Mouse (Mus musculus) forebrain, embryonic 15.5 days (tissue): ENCODE results near the gene Npm3. TPM values are rescaled to one million over a fixed set of nuclear protein-coding genes. Genes with fewer than 3 reads are reported as not detected.

Experiments used
- ATAC-seq: fragments of 200-750 bp; cut with Nextera tagmentation; replicated peaks from 2 replicates; pipeline ENCODE4 v1.8.0; 2017; ENCODE audit warnings: mild to moderate bottlenecking, moderate TSS enrichment, moderate library complexity
- H3K27ac ChIP-seq: fragments of 300-500 bp; sonication (generic); replicated peaks from 2 replicates; pipeline ENCODE4 v1.5.1; 2015; ENCODE audit warnings: mild to moderate bottlenecking, inconsistent platforms
- H3K27me3 ChIP-seq: fragments of 300-500 bp; sonication (generic); 2 replicates; pipeline ENCODE4 v1.6.1; 2015; ENCODE audit warnings: inconsistent platforms
- H3K36me3 ChIP-seq: fragments of 300-500 bp; sonication (generic); 2 replicates; pipeline ENCODE4 v1.6.1; 2015; ENCODE audit warnings: mild to moderate bottlenecking, inconsistent platforms
- H3K4me1 ChIP-seq: fragments of 300-500 bp; sonication (generic); 2 replicates; pipeline ENCODE4 v1.6.1; 2015; ENCODE audit warnings: inconsistent platforms
- H3K4me2 ChIP-seq: fragments of 300-500 bp; sonication (generic); replicated peaks from 2 replicates; pipeline ENCODE4 v1.6.1; 2015; ENCODE audit warnings: mild to moderate bottlenecking, inconsistent platforms
- H3K4me3 ChIP-seq: fragments of 300-500 bp; sonication (generic); 2 replicates; pipeline ENCODE4 v1.5.1; 2015; ENCODE audit warnings: mild to moderate bottlenecking, inconsistent platforms
- H3K9ac ChIP-seq: fragments of 300-500 bp; sonication (generic); replicated peaks from 2 replicates; pipeline ENCODE4 v1.6.1; 2015; ENCODE audit warnings: mild to moderate bottlenecking, inconsistent platforms
- H3K9me3 ChIP-seq: fragments of 300-500 bp; sonication (generic); 2 replicates; pipeline ENCODE4 v1.6.1; 2016; ENCODE audit warnings: inconsistent platforms
- WGBS: fragments of 180-500 bp; shearing (Covaris S2); methylation state at CpG from one replicate; pipeline ENCODE4 v1.1.7; 2015; ENCODE audit warnings: mixed read lengths; 5-methylcytosine and 5-hydroxymethylcytosine counted together
- polyA plus RNA-seq: library from polyadenylated mRNA; unstranded; fragments of >200 nt; fragmentation: Nextera tagmentation; extraction: Ambion mirVana; gene quantifications from 2 replicates; pipeline ENCODE4 v1.2.1, GENCODE M21; 2015

Npm3 gene
- polyA plus RNA-seq, 1 experiment from 2014 or later: 9.5 TPM

GRCm38 (mm10) chr19:45783933-45784576 lies 34.7 kb upstream of the Npm3 start:
- peak overlapping the region; percentile 67 for H3K4me3 ChIP-seq
- H3K4me1 ChIP-seq: peaks cover 38% of the 10 kb centered on the region
- peaks cover 5% of the 10 kb centered on the region; the same call in 1 of the 2 replicates for H3K36me3 ChIP-seq
- peak overlapping the region; percentile 40 for H3K9ac ChIP-seq
- no peak for ATAC-seq
- H3K27me3 ChIP-seq: no peaks in the 10 kb centered on the region
- 34% methylated on average over 17 of the region's 17 CpGs for WGBS
- H3K27ac ChIP-seq: peak overlapping the region; percentile 36
- H3K4me2 ChIP-seq: peak overlapping the region; percentile 55
- no peaks in the 10 kb centered on the region for H3K9me3 ChIP-seq

GRCm38 (mm10) chr19:45783181-45783932 lies 34.0 kb upstream of the Npm3 start, which contains the start of gene Mgea5:
Gene Mgea5, minus strand, starts transcription at chr19:45783837.
- H3K9ac ChIP-seq: peak within 1 kb of the TSS; percentile 88
- peak within 1 kb of the TSS; percentile 69 for H3K4me2 ChIP-seq
- no peaks in the 10 kb centered on the region for H3K27me3 ChIP-seq
- peaks cover 43% of the 10 kb centered on the region for H3K4me1 ChIP-seq
- peak within 1 kb of the TSS; percentile 98 for H3K27ac ChIP-seq
- WGBS: under 1% methylated on average over 70 of the region's 71 CpGs
- no peaks in the 10 kb centered on the region for H3K9me3 ChIP-seq
- peak within 1 kb of the TSS; percentile 67 for H3K4me3 ChIP-seq
- ATAC-seq: peak; percentile 97
- H3K36me3 ChIP-seq: peaks cover 11% of the 10 kb centered on the region

- peak overlapping the region; percentile 67 for H3K4me3 ChIP-seq
- peak; percentile 26 for ATAC-seq
- peaks cover 20% of the 10 kb centered on the region for H3K36me3 ChIP-seq
- no peaks in the 10 kb centered on the region for H3K9me3 ChIP-seq
- peak overlapping the region; percentile 98 for H3K27ac ChIP-seq
- WGBS: under 1% methylated on average over 36 of the region's 36 CpGs
- peaks cover 43% of the 10 kb centered on the region for H3K4me1 ChIP-seq
- no peaks in the 10 kb centered on the region for H3K27me3 ChIP-seq
- peak overlapping the region; percentile 88 for H3K9ac ChIP-seq
- H3K4me2 ChIP-seq: peak overlapping the region; percentile 69
Measured at GRCm38 (mm10) chr19:45782315-45783001, 33.1 kb upstream of the Npm3 start.

GRCm38 (mm10) chr19:45781676-45782075 lies 32.3 kb upstream of the Npm3 start:
- no peaks in the 10 kb centered on the region for H3K9me3 ChIP-seq
- H3K36me3 ChIP-seq: peaks cover 27% of the 10 kb centered on the region
- no peak for ATAC-seq
- peak overlapping the region; percentile 88; the same call in 1 of the 2 replicates for H3K9ac ChIP-seq
- peak overlapping the region; percentile 67 for H3K4me3 ChIP-seq
- H3K4me2 ChIP-seq: peak overlapping the region; percentile 69
- H3K27ac ChIP-seq: no peak overlapping the region
- no peaks in the 10 kb centered on the region for H3K27me3 ChIP-seq
- 53% methylated on average over 8 of the region's 8 CpGs for WGBS
- peaks cover 43% of the 10 kb centered on the region for H3K4me1 ChIP-seq

- Histone ChIP-seq H3K4me3 (peak overlapping the region; percentile 67; the same call in 1 of the 2 replicates), H3K27ac (no peak overlapping the region), H3K9me3 (no peaks in the 10 kb centered on the region), H3K4me2 (peak overlapping the region; percentile 69), H3K36me3 (peaks cover 38% of the 10 kb centered on the region), H3K27me3 (no peaks in the 10 kb centered on the region), H3K9ac (no peak overlapping the region), H3K4me1 (peaks cover 43% of the 10 kb centered on the region)
- ATAC-seq: no peak
- WGBS: 90% methylated on average over 13 of the region's 13 CpGs
Measured at GRCm38 (mm10) chr19:45780350-45780915, 31.0 kb upstream of the Npm3 start.

GRCm38 (mm10) chr19:45775486-45775885 lies 26.1 kb upstream of the Npm3 start:
- peaks cover 87% of the 10 kb centered on the region for H3K36me3 ChIP-seq
- ATAC-seq: no peak
- H3K4me3 ChIP-seq: no peak overlapping the region
- H3K27me3 ChIP-seq: no peaks in the 10 kb centered on the region
- H3K4me1 ChIP-seq: peaks cover 19% of the 10 kb centered on the region
- H3K9me3 ChIP-seq: no peaks in the 10 kb centered on the region
- H3K27ac ChIP-seq: no peak overlapping the region
- 84% methylated on average over 2 of the region's 2 CpGs for WGBS
- H3K4me2 ChIP-seq: no peak overlapping the region
- H3K9ac ChIP-seq: no peak overlapping the region

GRCm38 (mm10) chr19:45771501-45771900 lies 22.1 kb upstream of the Npm3 start:
- no peak overlapping the region for H3K27ac ChIP-seq
- H3K9ac ChIP-seq: no peak overlapping the region
- H3K9me3 ChIP-seq: no peaks in the 10 kb centered on the region
- 93% methylated on average over 5 of the region's 5 CpGs for WGBS
- H3K27me3 ChIP-seq: no peaks in the 10 kb centered on the region
- no peak overlapping the region for H3K4me2 ChIP-seq
- no peak for ATAC-seq
- H3K4me1 ChIP-seq: no peaks in the 10 kb centered on the region
- H3K4me3 ChIP-seq: no peak overlapping the region
- H3K36me3 ChIP-seq: peaks cover 96% of the 10 kb centered on the region

- ATAC-seq: no peak
- H3K9me3 ChIP-seq: no peaks in the 10 kb centered on the region
- H3K4me1 ChIP-seq: no peaks in the 10 kb centered on the region
- no peak overlapping the region for H3K27ac ChIP-seq
- 96% methylated on average over 3 of the region's 3 CpGs for WGBS
- no peaks in the 10 kb centered on the region for H3K27me3 ChIP-seq
- no peak overlapping the region for H3K9ac ChIP-seq
- H3K36me3 ChIP-seq: peaks cover 93% of the 10 kb centered on the region
- H3K4me2 ChIP-seq: no peak overlapping the region
- no peak overlapping the region for H3K4me3 ChIP-seq
Measured at GRCm38 (mm10) chr19:45760810-45761209, 11.4 kb upstream of the Npm3 start.

GRCm38 (mm10) chr19:45758671-45759070 lies 9.3 kb upstream of the Npm3 start:
- no peak overlapping the region for H3K9ac ChIP-seq
- no peaks in the 10 kb centered on the region for H3K27me3 ChIP-seq
- H3K9me3 ChIP-seq: no peaks in the 10 kb centered on the region
- 92% methylated on average over 5 of the region's 5 CpGs for whole genome bisulfite sequencing
- H3K36me3 ChIP-seq: peaks cover 94% of the 10 kb centered on the region
- H3K4me1 ChIP-seq: no peaks in the 10 kb centered on the region
- no peak for ATAC-seq
- H3K4me2 ChIP-seq: no peak overlapping the region
- no peak overlapping the region for H3K4me3 ChIP-seq
- H3K27ac ChIP-seq: no peak overlapping the region

- H3K36me3 ChIP-seq: peaks cover 74% of the 10 kb centered on the region
- ATAC-seq: no peak
- H3K4me1 ChIP-seq: peaks cover 11% of the 10 kb centered on the region
- WGBS: 92% methylated on average over 3 of the region's 3 CpGs
- H3K4me3 ChIP-seq: no peak overlapping the region
- no peaks in the 10 kb centered on the region for H3K9me3 ChIP-seq
- H3K27me3 ChIP-seq: no peaks in the 10 kb centered on the region
- no peak overlapping the region for H3K9ac ChIP-seq
- no peak overlapping the region for H3K4me2 ChIP-seq
- no peak overlapping the region for H3K27ac ChIP-seq
Measured at GRCm38 (mm10) chr19:45753551-45753950, 4.2 kb upstream of the Npm3 start.

GRCm38 (mm10) chr19:45751881-45752280 lies 2.5 kb upstream of the Npm3 start:
- no peak overlapping the region for H3K9ac ChIP-seq
- H3K4me3 ChIP-seq: no peak overlapping the region
- peaks cover 57% of the 10 kb centered on the region for H3K36me3 ChIP-seq
- WGBS: 96% methylated on average over 7 of the region's 7 CpGs
- H3K27me3 ChIP-seq: no peaks in the 10 kb centered on the region
- no peak overlapping the region for H3K4me2 ChIP-seq
- no peak for ATAC-seq
- H3K27ac ChIP-seq: no peak overlapping the region
- H3K9me3 ChIP-seq: no peaks in the 10 kb centered on the region
- peaks cover 23% of the 10 kb centered on the region for H3K4me1 ChIP-seq
